Mouse (Mus musculus): Measurements from ENCODE around the gene Exoc6.

- TF ChIP-seq CTCF (IDR thresholded peaks at IDR 0.05; ENCODE audit: control insufficient read depth, insufficient read depth, insufficient replicate concordance, low read depth, low read length), result no peak
- TF ChIP-seq POLR2A (IDR thresholded peaks at IDR 0.05; ENCODE audit: control insufficient read depth, low read depth, low read length), result no peak
These were observed 140.5 kb downstream of the Exoc6 start for GRCm38 (mm10) chr19:37690716-37691115.

Measured in testis, adult 2 months (tissue).